Mouse (Mus musculus) liver, embryonic 12.5 days (tissue): Measurements from ENCODE around the gene Sec1. TPM values are rescaled to one million over a fixed set of nuclear protein-coding genes. Genes with fewer than 3 reads are reported as not detected.

Source experiments
- ATAC-seq: fragments of 200-750 bp; cut with Nextera tagmentation; 2 replicates; pipeline ENCODE4 v1.8.0; 2017; ENCODE audit warnings: moderate number of reproducible peaks, mild to moderate bottlenecking, moderate library complexity
- H3K27ac ChIP-seq: fragments of 300-500 bp; sonication (generic); 2 replicates; pipeline ENCODE4 v1.5.1; 2016; ENCODE audit warnings: mild to moderate bottlenecking
- H3K27me3 ChIP-seq: fragments of 300-500 bp; sonication (generic); replicated peaks from 2 replicates; pipeline ENCODE4 v1.6.1; 2016; ENCODE audit warnings: mild to moderate bottlenecking, moderate library complexity
- H3K36me3 ChIP-seq: fragments of 300-500 bp; sonication (generic); 2 replicates; pipeline ENCODE4 v1.6.1; 2016; ENCODE audit warnings: mild to moderate bottlenecking, moderate library complexity
- H3K4me1 ChIP-seq: fragments of 300-500 bp; sonication (generic); 2 replicates; pipeline ENCODE4 v1.6.1; 2016
- H3K4me2 ChIP-seq: fragments of 300-500 bp; sonication (generic); 2 replicates; pipeline ENCODE4 v1.6.1; 2016; ENCODE audit warnings: mild to moderate bottlenecking, moderate library complexity
- H3K4me3 ChIP-seq: fragments of 300-500 bp; sonication (generic); 2 replicates; pipeline ENCODE4 v1.5.1; 2016; ENCODE audit warnings: mild to moderate bottlenecking, moderate library complexity
- H3K9ac ChIP-seq: fragments of 300-500 bp; sonication (generic); 2 replicates; pipeline ENCODE4 v1.6.1; 2016; ENCODE audit warnings: mild to moderate bottlenecking, moderate library complexity
- H3K9me3 ChIP-seq: fragments of 300-500 bp; sonication (generic); replicated peaks from 2 replicates; pipeline ENCODE4 v1.6.1; 2016; ENCODE audit warnings: mild to moderate bottlenecking, moderate library complexity
- WGBS: fragments of 180-500 bp; shearing (Covaris S2); methylation state at CpG from one replicate; pipeline ENCODE4 v1.1.7; 2016; ENCODE audit not compliant: insufficient replicate concordance; 5-methylcytosine and 5-hydroxymethylcytosine counted together
- polyA plus RNA-seq: library from polyadenylated mRNA; unstranded; fragments of >200 nt; fragmentation: Nextera tagmentation; extraction: Ambion mirVana; gene quantifications from 2 replicates; pipeline ENCODE4 v1.2.1, GENCODE M21; 2016

Sec1 gene
- polyA plus RNA-seq, 1 experiment from 2014 or later: 0.11 TPM

DNA sequence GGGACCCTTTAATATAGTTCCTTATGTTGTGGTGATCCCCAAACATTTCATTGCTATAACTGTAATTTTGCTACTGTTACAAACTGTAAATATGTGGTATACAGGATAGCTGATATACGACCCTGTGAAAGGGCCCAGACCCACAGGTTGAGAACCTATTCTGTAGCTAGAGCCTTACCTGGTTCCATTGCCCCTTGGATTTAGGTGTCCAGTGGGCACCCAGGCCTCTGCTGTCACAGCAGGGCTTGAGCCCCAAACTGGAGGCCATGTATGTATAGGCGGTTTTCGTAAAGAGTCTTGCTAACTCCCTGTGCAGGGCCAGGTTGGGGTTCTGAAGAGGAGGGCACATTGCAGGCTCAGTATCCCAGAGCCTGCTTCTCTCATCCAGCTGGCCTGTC, 22.3 kb upstream of the Sec1 start:
- Histone ChIP-seq H3K36me3 (peaks cover 53% of the 10 kb centered on the region), H3K27me3 (no peaks in the 10 kb centered on the region), H3K9me3 (no peaks in the 10 kb centered on the region), H3K4me1 (peaks cover 75% of the 10 kb centered on the region), H3K4me2 (peak overlapping the region; percentile 96), H3K9ac (peak overlapping the region; percentile 91), H3K4me3 (peak overlapping the region; percentile 80), H3K27ac (peak overlapping the region; percentile 83)
- 76% methylated on average over 3 of the region's 3 CpGs for WGBS
- no peak for ATAC-seq

- ATAC-seq: no peak
- 45% methylated on average over 19 of the region's 19 CpGs for WGBS
- Histone ChIP-seq H3K4me3 (peak overlapping the region; percentile 80), H3K4me1 (peaks cover 69% of the 10 kb centered on the region), H3K27me3 (no peaks in the 10 kb centered on the region), H3K4me2 (peak overlapping the region; percentile 96), H3K9ac (peak overlapping the region; percentile 91), H3K36me3 (peaks cover 53% of the 10 kb centered on the region), H3K9me3 (no peaks in the 10 kb centered on the region), H3K27ac (peak overlapping the region; percentile 83)
These were observed 21.7 kb upstream of the Sec1 start for GRCm38 (mm10) chr7:45715741-45716459.

DNA sequence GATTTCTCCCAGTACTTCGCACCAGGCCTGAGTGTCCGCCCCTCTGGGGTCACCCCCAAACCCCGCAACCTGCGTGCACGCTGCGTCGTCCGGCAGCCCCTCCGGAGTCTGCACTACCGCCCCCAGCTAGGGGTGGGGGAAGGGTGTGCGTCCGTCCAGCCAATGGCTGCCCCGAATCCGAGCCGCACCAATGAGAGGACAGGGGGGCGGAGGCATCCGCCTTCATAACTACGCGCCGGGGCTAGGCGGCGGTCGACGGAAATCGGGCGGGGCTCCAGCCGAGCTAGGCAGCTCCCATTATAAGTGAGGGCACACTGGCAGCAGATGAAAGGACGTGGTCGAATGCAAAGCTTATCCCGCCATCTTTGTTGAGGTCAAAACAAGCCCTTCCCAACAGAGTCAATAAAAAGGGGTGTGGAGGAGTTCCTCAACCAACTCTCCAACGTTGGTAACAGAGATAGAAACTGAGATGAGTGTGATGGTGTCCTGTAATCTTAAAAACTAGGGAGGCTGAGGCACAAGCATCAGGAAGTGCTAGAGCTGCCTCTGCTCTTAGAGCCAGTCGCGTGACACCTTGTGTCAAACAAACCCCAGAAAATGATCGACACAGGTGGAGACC, 21.0 kb upstream of the Sec1 start, which contains the start of gene Rpl18:
TSS of gene Rpl18 (plus strand) at position 368 of the 619 bp plus-strand sequence.
- peak; percentile 88 for ATAC-seq
- Histone ChIP-seq H3K9ac (peak within 1 kb of the TSS; percentile 91), H3K9me3 (no peaks in the 10 kb centered on the region), H3K27ac (peak within 1 kb of the TSS; percentile 83), H3K4me2 (peak within 1 kb of the TSS; percentile 96), H3K4me3 (peak within 1 kb of the TSS; percentile 80), H3K27me3 (no peaks in the 10 kb centered on the region), H3K4me1 (peaks cover 63% of the 10 kb centered on the region), H3K36me3 (peaks cover 53% of the 10 kb centered on the region)
- WGBS: 6% methylated on average over 34 of the region's 34 CpGs

- peak overlapping the region; percentile 96 for H3K4me2 ChIP-seq
- H3K4me1 ChIP-seq: peaks cover 57% of the 10 kb centered on the region
- no peaks in the 10 kb centered on the region for H3K27me3 ChIP-seq
- peak overlapping the region; percentile 74 for H3K9ac ChIP-seq
- H3K9me3 ChIP-seq: no peaks in the 10 kb centered on the region
- peaks cover 53% of the 10 kb centered on the region for H3K36me3 ChIP-seq
- H3K27ac ChIP-seq: peak overlapping the region; percentile 76
- peak; percentile 59 for ATAC-seq
- WGBS: 11% methylated on average over 14 of the region's 14 CpGs
- H3K4me3 ChIP-seq: peak overlapping the region; percentile 80
These were observed 20.5 kb upstream of the Sec1 start for GRCm38 (mm10) chr7:45714630-45715089.

- H3K36me3 ChIP-seq: peaks cover 51% of the 10 kb centered on the region
- H3K27me3 ChIP-seq: no peaks in the 10 kb centered on the region
- WGBS: 71% methylated on average over 6 of the region's 6 CpGs
- peak overlapping the region; percentile 80 for H3K4me3 ChIP-seq
- H3K27ac ChIP-seq: peak overlapping the region; percentile 76
- no peak for ATAC-seq
- H3K9ac ChIP-seq: peak overlapping the region; percentile 74
- no peaks in the 10 kb centered on the region for H3K9me3 ChIP-seq
- peak overlapping the region; percentile 96 for H3K4me2 ChIP-seq
- H3K4me1 ChIP-seq: peaks cover 51% of the 10 kb centered on the region
These were observed 19.8 kb upstream of the Sec1 start for GRCm38 (mm10) chr7:45713881-45714520.

DNA sequence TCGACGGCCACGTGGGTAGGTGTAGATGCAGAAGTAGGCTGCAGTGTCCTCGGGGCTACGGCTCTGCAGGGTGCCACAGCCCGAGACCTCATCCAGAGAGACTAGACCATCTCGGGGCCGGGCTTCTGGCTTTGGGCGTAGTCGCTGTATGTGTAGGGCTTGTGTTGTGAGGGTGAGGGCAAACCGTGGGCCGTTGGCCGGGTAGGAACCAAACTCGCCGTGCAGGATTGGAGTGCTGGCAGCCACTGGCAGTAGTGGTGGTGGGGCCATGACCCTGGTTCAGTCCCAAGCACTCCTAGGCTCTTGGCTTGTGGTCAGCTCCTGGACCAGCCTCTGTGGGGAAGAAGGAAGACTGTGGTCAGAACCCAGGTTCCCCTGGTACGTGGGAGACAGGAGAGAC, 19.2 kb upstream of the Sec1 start:
- Histone ChIP-seq H3K4me3 (no peak overlapping the region), H3K4me1 (peaks cover 52% of the 10 kb centered on the region), H3K27me3 (no peaks in the 10 kb centered on the region), H3K9me3 (no peaks in the 10 kb centered on the region), H3K9ac (no peak overlapping the region), H3K4me2 (no peak overlapping the region), H3K36me3 (peaks cover 48% of the 10 kb centered on the region), H3K27ac (no peak overlapping the region)
- WGBS: 84% methylated on average over 16 of the region's 16 CpGs
- ATAC-seq: no peak

DNA sequence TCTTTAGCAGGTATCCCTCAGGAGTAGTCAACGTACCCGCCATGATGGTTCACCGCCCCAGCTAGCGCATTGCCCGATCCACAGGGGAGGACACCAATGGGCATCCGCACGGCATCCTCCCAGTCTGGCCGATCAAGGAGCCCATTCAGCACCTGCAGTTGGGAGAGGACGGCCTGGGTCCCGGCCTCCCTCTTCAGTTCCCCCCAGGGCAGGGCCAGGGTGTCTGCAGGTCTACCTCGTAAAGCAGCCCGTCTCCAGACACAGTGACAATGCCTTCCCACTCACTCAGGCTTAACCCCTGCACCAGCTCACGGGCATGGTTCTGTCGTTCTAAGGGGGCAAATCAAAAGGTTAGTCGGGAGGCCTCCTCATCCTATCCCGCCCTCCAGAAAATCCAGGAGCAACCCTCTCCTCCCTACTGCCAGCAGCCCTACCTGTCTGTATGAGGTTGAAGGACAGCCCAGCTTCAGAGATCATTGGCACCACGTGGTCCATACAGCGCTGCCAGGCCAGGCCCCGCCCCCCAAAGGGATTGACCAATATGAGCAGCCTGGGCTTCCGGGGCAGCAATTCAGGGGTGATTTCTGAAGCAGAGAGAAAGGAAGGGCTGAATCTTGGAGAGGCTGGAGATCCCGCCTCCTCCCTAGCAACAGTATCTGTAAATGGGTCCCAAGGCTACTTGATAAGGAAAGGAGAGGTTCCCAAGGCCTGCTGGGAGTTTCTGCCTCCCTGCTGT, 18.0 kb upstream of the Sec1 start:
- Histone ChIP-seq H3K9me3 (no peaks in the 10 kb centered on the region), H3K27ac (no peak overlapping the region), H3K27me3 (no peaks in the 10 kb centered on the region), H3K36me3 (peaks cover 48% of the 10 kb centered on the region), H3K4me2 (no peak overlapping the region), H3K4me1 (peaks cover 63% of the 10 kb centered on the region), H3K9ac (no peak overlapping the region), H3K4me3 (no peak overlapping the region)
- ATAC-seq: no peak
- WGBS: 82% methylated on average over 21 of the region's 21 CpGs

DNA sequence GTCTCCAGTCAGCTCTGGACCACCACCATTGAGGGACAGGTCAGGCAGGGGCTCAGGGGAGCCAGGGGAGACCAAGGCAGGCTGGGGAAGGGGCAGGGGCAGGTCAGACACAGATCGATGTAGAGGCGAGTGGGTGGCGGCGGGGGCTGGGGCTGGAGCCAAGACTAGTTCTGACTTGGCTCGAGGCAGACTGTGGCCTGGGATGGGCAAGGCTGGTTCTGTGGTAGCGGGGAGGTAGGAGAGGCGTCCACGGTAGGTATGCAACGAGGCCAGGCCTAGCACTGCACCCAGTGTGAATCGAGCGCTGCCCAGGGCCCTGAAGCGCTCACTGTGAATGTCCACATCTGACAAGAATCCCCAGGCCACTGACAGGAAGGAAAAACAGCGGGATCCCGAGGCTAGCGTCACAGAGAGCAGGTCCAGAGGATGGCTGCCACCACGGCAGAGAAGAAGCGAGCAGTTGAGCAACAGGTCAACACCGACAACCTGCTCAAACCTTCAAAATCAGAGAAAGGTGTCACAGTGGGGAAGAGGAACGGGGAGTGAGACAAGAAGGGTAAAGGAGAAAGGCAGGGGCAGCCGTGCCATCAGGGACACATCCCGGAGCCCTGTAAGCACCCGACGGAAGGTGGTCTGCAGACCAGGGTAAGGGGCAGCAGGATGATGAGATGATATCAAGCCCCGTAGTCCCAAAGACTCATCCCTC, 17.3 kb upstream of the Sec1 start:
- H3K9me3 ChIP-seq: no peaks in the 10 kb centered on the region
- H3K27ac ChIP-seq: no peak overlapping the region
- H3K4me3 ChIP-seq: no peak overlapping the region
- no peak overlapping the region for H3K4me2 ChIP-seq
- WGBS: 89% methylated on average over 24 of the region's 24 CpGs
- H3K9ac ChIP-seq: no peak overlapping the region
- peaks cover 48% of the 10 kb centered on the region for H3K36me3 ChIP-seq
- H3K4me1 ChIP-seq: peaks cover 63% of the 10 kb centered on the region
- ATAC-seq: no peak
- H3K27me3 ChIP-seq: no peaks in the 10 kb centered on the region

DNA sequence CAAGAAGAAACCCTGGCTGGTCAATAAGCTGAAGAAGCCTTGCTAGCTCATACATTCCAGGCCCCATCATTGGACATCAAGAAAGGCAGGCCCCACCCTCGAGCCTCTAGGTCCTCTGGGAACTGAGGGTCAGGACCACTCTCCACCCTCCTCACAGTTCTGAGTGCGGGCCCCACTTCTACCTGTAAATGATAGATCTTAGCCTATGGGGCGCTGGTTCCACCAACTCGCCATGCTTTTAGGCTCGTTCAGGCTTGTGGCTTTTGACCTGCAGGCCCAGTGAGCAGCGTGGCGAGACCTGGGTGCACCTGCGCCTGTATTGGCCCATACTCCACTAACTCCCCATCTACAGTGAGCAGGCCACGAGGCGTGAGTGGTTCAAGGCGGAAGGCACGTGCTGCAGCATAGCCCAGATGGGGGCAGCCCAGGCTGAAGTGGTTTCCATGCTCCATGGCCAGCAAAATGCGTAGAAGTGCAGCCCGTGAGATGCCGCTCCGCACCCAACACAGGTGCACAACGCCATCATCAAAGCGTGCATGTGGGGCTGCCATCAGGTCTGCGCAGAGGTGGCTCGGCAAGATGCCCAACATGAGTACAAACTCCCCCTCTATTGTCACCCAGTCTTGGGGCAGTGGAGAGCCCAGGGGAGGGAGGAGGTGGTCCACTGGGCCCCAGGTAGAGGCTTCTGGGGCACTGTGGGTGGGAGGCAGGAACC, 16.4 kb upstream of the Sec1 start:
- no peak for ATAC-seq
- Histone ChIP-seq H3K27ac (no peak overlapping the region), H3K9ac (no peak overlapping the region), H3K4me2 (no peak overlapping the region), H3K27me3 (no peaks in the 10 kb centered on the region), H3K36me3 (peaks cover 48% of the 10 kb centered on the region), H3K4me3 (no peak overlapping the region), H3K9me3 (no peaks in the 10 kb centered on the region), H3K4me1 (peaks cover 63% of the 10 kb centered on the region)
- 89% methylated on average over 20 of the region's 20 CpGs for WGBS

GRCm38 (mm10) chr7:45709677-45710355, 15.6 kb upstream of the Sec1 start:
- Histone ChIP-seq H3K27me3 (no peaks in the 10 kb centered on the region), H3K36me3 (peaks cover 48% of the 10 kb centered on the region), H3K9me3 (no peaks in the 10 kb centered on the region), H3K27ac (no peak overlapping the region; the same call in 1 of the 2 replicates), H3K4me1 (peaks cover 66% of the 10 kb centered on the region), H3K4me2 (no peak overlapping the region), H3K9ac (no peak overlapping the region), H3K4me3 (no peak overlapping the region)
- WGBS: 76% methylated on average over 14 of the region's 14 CpGs
- ATAC-seq: no peak
